Mouse (Mus musculus) urinary bladder, postnatal 25 days (tissue): Measurements from ENCODE around the gene Zg16.

Experiments used
- DNase-seq: peaks from one replicate; pipeline ENCODE4 v3.0.0; 2022; ENCODE audit warnings: low spot score

Gene Zg16

GRCm38 (mm10) chr7:127073221-127073620 lies 13.9 kb downstream of the Zg16 start:
- DNase-seq: no peak

- no peak for DNase-seq
Measured at GRCm38 (mm10) chr7:127070871-127071413, 16.2 kb downstream of the Zg16 start.

GRCm38 (mm10) chr7:127066317-127066716 lies 20.8 kb downstream of the Zg16 start:
- no peak for DNase-seq

- DNase-seq: no peak
Measured at GRCm38 (mm10) chr7:127065538-127065937, 21.6 kb downstream of the Zg16 start.

GRCm38 (mm10) chr7:127055026-127055585 lies 32.0 kb downstream of the Zg16 start:
- no peak for DNase-seq

- peak; percentile 81 for DNase-seq
Measured at GRCm38 (mm10) chr7:127041851-127042672, 45.1 kb downstream of the Zg16 start, which contains the start of gene Kif22. Kif22 (minus strand) TSS chr7:127042471.

GRCm38 (mm10) chr7:127031244-127031643 lies 55.9 kb downstream of the Zg16 start:
- no peak for DNase-seq

- DNase-seq: no peak
Measured at GRCm38 (mm10) chr7:127030172-127030571, 57.0 kb downstream of the Zg16 start.

GRCm38 (mm10) chr7:127027885-127028284 lies 59.2 kb downstream of the Zg16 start:
- no peak for DNase-seq

- DNase-seq: peak; percentile 98
Measured at GRCm38 (mm10) chr7:127026984-127027726, 60.0 kb downstream of the Zg16 start, which contains the start of gene Maz. Maz (minus strand) TSS chr7:127027037.

GRCm38 (mm10) chr7:127026616-127026983 lies 60.5 kb downstream of the Zg16 start:
- peak; percentile 72 for DNase-seq

GRCm38 (mm10) chr7:127026161-127026600 lies 60.9 kb downstream of the Zg16 start:
- peak; percentile 61 for DNase-seq

GRCm38 (mm10) chr7:127025556-127026160 lies 61.5 kb downstream of the Zg16 start:
- DNase-seq: no peak

- peak; percentile 59 for DNase-seq
Measured at GRCm38 (mm10) chr7:127024755-127025555, 62.2 kb downstream of the Zg16 start.

GRCm38 (mm10) chr7:127023896-127024690 lies 63.0 kb downstream of the Zg16 start:
- DNase-seq: no peak

- no peak for DNase-seq
Measured at GRCm38 (mm10) chr7:127023272-127023691, 63.8 kb downstream of the Zg16 start.

GRCm38 (mm10) chr7:127022528-127023271 lies 64.4 kb downstream of the Zg16 start:
- no peak for DNase-seq

GRCm38 (mm10) chr7:127021563-127022527 lies 65.3 kb downstream of the Zg16 start:
- DNase-seq: no peak
